Mouse (Mus musculus): ENCODE data around the gene Ccdc188.

Gene Ccdc188

GRCm38 (mm10) chr16:18236676-18237501 is 19.2 kb downstream of the Ccdc188 start:
- no peak for DNase-seq

GRCm38 (mm10) chr16:18241581-18241980 is 23.9 kb downstream of the Ccdc188 start:
- DNase-seq: no peak

DNA sequence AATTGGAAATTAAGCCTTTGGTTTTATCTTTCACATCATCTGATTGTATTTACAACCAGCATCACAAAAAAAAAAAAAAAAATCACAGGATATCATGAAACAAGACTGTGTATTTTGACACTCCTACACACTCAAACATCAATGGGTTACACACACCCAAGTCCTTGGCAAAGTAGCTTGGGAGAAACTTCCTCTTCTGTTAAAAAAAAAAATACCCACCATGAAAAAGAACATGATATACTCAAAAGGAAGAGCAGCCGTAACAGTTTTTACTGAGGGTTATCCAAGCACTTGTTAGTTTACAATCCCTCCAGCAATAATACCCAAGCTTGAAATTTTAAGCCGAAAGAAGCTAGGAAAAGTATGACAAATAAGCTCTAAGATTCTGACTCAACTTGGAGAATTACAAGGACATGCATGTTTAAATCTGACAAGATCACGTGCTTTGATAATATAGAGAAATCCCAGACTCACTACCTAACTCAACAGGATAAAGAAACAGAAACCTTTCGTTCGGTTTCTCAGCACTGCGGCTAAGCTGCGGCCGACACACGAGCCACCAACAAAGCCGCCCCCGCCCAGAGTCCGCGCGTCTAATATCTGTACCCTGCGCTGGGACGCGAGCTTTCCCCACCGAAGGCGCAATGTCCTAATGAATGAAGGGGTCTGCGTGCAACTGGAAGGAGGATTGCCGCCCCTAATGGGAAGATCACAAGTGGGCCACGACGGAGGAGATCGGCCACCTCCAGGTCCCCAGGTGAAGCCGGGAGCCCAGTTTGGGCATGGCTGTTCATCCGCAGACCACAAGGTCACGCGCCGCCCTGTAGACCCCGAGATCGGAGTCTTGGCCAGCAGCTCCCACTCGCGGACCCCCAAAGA is 30.1 kb downstream of the Ccdc188 start:
- no peak for DNase-seq

- DNase-seq: peak; percentile 99
Observed at GRCm38 (mm10) chr16:18248433-18249363, 31.0 kb downstream of the Ccdc188 start, which contains the start of the genes Trmt2a and Ranbp1. Gene Trmt2a (plus strand): TSS chr16:18248679. Gene Ranbp1 (minus strand): TSS chr16:18248732.

- peak; percentile 62 for DNase-seq
Observed at GRCm38 (mm10) chr16:18249364-18249967, 31.8 kb downstream of the Ccdc188 start.

DNA sequence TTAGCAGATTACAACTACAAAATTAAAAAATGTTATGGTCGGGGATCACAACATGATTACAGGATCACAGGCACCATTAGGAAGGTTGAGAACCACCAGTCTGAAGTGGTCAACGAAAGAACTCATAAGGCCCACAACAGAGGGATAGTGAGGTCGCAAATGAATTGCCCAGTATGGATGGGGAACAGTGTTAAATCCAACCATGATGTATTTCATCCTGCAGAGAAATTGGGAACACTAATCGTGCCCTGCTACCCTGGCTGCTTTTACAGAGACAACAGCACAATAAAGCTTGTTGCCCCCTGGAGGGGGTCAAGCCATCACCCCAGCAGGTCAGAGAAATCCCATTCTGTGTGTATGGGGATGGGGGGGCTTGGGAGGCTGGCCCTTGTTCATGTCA is 32.6 kb downstream of the Ccdc188 start:
- DNase-seq: no peak

DNA sequence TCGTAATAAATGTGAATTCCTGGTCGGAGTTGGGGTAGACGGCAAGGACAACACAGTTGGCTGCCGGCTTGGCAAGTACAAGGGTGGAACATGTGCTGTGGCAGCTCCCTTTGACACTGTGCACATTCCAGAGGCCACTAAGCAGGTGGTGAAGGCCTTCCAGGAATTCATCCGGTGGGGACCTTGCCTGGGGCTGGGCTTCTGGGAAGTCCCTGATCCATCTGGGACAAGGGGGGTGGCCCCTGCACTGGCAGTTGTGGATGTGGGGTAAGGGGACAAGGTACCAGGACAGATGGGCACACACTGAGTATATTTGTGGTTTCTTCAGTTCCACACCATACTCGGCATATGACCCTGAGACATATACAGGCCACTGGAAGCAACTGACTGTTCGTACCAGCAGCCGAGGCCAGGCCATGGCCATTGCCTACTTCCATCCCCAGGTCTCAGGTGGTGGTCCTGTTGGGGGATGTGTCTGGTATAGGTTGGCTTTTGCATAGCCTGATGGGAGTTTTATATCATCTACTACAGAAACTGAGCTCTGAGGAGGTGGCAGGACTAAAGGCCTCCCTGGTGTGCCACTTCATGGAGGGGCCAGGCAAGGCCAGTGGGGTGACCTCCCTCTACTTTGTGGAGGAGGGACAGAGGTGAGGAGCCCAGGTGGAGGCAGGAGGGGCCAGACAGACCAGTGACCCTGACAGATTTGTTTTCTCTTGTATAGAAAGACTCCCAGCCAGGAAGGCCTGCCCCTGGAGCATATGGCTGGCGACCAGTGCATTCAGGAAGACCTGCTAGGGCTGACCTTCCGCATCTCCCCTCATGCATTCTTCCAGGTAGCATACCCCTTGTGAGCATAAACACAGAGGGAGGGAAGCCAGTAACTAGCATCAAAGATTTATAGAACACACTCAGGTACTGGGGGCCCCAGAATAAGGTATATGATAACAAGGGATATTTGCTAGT is 33.4 kb downstream of the Ccdc188 start:
- DNase-seq: no peak

DNA sequence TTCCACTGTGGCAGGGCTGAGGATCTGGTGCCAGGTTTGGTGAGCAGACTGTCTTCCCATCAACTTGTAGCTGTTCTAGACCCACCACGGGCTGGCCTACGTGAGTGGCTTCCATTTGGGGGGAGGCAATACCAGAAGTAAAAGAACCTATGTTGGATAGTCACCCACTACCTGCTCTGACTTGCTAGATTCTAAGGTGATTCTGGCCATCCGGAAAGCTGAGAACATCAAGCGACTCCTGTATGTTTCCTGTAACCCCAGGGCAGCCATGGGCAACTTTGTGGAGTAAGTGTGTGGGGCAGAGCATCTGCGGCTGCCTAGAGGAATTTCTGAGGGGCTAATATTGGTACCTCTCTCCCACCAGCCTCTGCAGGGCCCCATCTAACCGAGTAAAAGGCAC is 35.1 kb downstream of the Ccdc188 start:
- no peak for DNase-seq

DNA sequence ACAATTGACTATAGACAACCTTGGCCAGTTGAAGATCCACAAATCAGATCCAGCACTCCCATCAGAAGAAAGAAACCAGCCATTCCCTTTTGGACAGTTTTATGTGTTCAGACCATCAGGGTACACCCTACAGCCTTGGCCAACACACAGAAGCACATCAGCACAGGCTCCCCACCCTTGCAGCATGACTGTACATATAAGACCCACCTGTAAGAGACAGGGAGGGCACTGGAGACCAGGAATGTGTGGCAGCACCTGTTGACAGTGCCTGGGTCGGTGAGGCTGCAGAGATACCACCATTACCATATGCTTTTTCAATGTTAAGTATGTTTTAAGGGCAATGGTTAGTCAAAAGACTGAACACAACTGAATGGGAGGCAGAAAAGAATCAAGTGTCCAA is 36.2 kb downstream of the Ccdc188 start:
- DNase-seq: no peak

DNA sequence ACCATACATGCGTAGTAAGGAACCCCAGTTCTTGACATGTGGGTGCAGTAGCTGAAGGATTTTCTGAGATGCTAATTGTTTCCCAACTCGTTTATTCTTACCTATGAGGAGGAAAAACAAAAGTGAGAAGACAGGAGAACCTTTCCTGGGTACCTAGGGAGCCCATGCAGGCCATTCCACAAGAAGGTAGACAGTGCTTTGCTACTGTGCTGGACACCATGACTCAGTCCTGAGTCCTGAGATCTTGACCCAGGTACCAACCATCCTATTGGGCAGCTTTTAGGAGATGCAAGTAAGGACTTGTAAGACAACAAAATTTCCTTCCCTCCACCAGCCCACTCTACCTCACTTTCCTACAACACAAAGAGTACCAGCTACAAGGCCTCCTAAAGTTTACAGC is 40.5 kb downstream of the Ccdc188 start, which contains the start of gene Gm49776:
Gene Gm49776 (minus strand): TSS at position 101 of the 400 bp plus-strand sequence.
- DNase-seq: no peak

GRCm38 (mm10) chr16:18265024-18265423 is 47.3 kb downstream of the Ccdc188 start:
- no peak for DNase-seq

DNA sequence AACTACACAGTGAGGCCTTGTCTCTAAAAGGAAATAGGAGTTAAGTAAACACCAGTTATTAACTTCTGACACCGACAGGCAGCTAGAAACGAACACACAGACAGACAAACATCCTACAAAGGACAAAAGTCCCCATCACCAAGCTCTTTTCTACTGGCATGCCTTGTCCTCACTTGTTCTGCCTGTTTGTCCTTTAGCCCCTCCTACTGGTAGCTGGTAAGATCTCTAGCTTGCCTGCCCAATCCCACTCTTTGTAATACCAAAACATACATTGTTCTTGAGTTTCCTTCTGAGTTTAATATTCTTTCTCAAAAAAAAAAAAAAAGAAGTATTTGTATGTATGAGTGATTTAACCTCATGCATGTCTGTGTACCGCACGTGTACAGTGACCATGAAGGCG is 50.5 kb downstream of the Ccdc188 start:
- peak; percentile 30 for DNase-seq

All from thymus, postnatal 4 days (tissue).